Mouse (Mus musculus): ENCODE data around the gene Cpm. TPM values are rescaled to one million over a fixed set of nuclear protein-coding genes. Genes with fewer than 3 reads are reported as not detected.

Cpm gene
- 6.8 TPM for polyA plus RNA-seq (2014; fragmentation: Illumina TruSeq; extraction: RNeasy Lipid Tissue Mini Kit (QIAGEN cat#74804); ENCODE audit: low read depth, low replicate concordance)

GRCm38 (mm10) chr10:117629169-117629971, at the start of gene Cpm:
Gene Cpm, plus strand, starts transcription at chr10:117629500.

DNA sequence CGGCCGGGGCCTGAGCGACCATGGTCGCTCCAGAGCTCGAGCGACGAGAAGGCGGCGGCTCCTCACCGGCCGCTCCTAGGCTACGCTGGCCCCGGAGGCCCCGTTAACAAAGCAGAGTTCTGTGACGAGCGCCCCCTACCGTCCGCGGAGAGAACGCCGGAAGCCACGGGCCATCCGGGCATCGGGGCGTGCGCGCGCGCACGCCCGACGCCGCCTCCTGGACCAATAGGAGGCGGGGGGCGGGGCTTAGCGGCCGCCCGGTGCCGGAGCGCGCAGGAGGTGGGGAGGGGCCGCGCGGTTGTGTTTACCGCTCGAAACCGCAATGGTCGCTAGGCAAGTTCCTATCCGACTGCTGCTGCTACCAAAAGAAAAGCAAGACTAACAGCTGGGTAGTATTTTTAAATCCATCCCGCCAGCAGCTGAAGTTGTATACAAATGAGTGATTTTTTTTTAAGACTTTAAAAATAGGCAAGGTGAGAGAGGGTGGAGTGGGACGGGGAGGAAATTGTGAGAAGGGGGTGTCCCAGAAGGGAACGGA, 81.4 kb downstream of the Cpm start, which contains the start of gene Mdm2:
Gene Mdm2 (minus strand): TSS at position 155 of the 538 bp plus-strand sequence.

Other genes with a start within 250 kb of the Cpm start
- 30.2 TPM for gene Cpsf6, start 249.5 kb upstream of the Cpm start, polyA plus RNA-seq (2014; fragmentation: Illumina TruSeq; extraction: RNeasy Lipid Tissue Mini Kit (QIAGEN cat#74804); ENCODE audit: low read depth, low replicate concordance)
- gene Mdm2, start 81.3 kb downstream of the Cpm start, polyA plus RNA-seq (2014; fragmentation: Illumina TruSeq; extraction: RNeasy Lipid Tissue Mini Kit (QIAGEN cat#74804); ENCODE audit: low read depth, low replicate concordance), result 39.2 TPM
- gene Slc35e3, start 116.9 kb downstream of the Cpm start, polyA plus RNA-seq (2014; fragmentation: Illumina TruSeq; extraction: RNeasy Lipid Tissue Mini Kit (QIAGEN cat#74804); ENCODE audit: low read depth, low replicate concordance), result 8.9 TPM
- 10.5 TPM for gene Nup107, start 163.2 kb downstream of the Cpm start, polyA plus RNA-seq (2014; fragmentation: Illumina TruSeq; extraction: RNeasy Lipid Tissue Mini Kit (QIAGEN cat#74804); ENCODE audit: low read depth, low replicate concordance)
- gene Rap1b, start 216.5 kb downstream of the Cpm start, polyA plus RNA-seq (2014; fragmentation: Illumina TruSeq; extraction: RNeasy Lipid Tissue Mini Kit (QIAGEN cat#74804); ENCODE audit: low read depth, low replicate concordance), result 87.8 TPM

Data from adipose tissue, adult 10 weeks (tissue).